Mouse (Mus musculus) bone marrow, adult 2 months (tissue): ENCODE measurements around the gene Fam107b.

Experiments
- CTCF ChIP-seq: fragments of 200-500 bp; IDR thresholded peaks from 2 replicates; pipeline ENCODE4 v1.5.1; 2011; ENCODE audit warnings: low read length, control low read depth; ENCODE audit not compliant: control insufficient read depth, insufficient read depth
- POLR2A ChIP-seq: fragments of 200-500 bp; IDR thresholded peaks from 2 replicates; pipeline ENCODE4 v1.6.1; 2011; ENCODE audit warnings: low read depth, mild to moderate bottlenecking, control low read depth, low read length, borderline replicate concordance; ENCODE audit not compliant: control insufficient read depth

DNA sequence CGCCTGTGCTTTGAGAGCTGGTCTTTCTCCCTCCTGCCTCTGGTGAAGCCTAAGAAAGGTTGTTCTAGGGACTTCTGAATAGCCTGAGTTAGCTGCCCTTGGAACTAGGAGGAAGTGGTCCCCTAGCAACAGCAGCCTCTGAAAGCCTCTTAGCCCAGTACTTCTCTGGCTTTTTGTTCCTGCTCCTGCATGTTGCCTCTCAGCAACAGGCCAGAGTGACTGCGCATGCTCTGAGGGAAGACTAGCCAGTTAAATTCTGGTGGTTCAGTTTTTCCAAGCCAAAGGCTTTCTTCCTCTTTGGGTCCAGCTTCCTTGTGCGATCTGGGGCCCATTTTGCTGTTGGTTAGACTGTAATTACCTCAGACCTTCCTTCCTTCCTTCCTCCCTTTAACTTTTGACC lies 98.4 kb downstream of the Fam107b start:
- TF ChIP-seq POLR2A, result no peak
- no peak for TF ChIP-seq CTCF
